Mouse (Mus musculus): ENCODE data around the gene Dok1. TPM values are rescaled to one million over a fixed set of nuclear protein-coding genes. Genes with fewer than 3 reads are reported as not detected.

The Dok1 gene
- total and polyA plus RNA-seq, 2 experiments from 2014 or later, result 1.4 to 3.3 TPM

DNA sequence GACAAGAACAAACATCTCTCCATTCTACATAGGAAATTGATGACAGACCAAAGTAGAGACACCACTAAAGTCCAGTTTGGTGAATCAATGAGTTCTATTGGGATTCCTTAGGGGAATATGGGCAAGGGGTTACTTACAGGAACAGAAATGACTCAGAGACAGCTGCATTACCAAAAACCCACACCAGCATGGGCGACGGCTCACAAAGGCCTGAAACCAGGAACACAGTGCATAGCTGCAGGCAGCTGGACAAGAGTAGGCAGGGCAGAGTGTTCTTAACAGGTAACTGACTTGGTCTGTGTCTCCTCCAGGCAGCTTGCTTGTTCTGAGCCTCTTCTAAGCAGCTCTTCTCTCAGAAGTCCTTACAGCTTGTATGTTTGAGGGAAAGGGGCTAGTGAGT, 17.5 kb downstream of the Dok1 start:
- Histone ChIP-seq H3K27ac (ENCODE audit: low read depth, low read length) (no peak overlapping the region), H3K4me2 (ENCODE audit: low read depth) (no peak overlapping the region), H3K4me3 (ENCODE audit: low read depth, low read length) (no peak overlapping the region), H3K36me3 (ENCODE audit: insufficient read depth) (no peaks in the 10 kb centered on the region), H3K4me1 (ENCODE audit: insufficient read depth) (no peaks in the 10 kb centered on the region), H3K9me3 (ENCODE audit: low read length) (no peaks in the 10 kb centered on the region), H3K9ac (no peak overlapping the region), H3K27me3 (ENCODE audit: insufficient read depth, low read length) (no peaks in the 10 kb centered on the region; the same call in 1 of the 2 replicates)
- no peak for ATAC-seq
- DNase-seq, result no peak
- 93% methylated on average over 2 of the region's 2 CpGs for WGBS
- no peak for TF ChIP-seq CTCF (IDR thresholded peaks at IDR 0.05; ENCODE audit: low read depth)

DNA sequence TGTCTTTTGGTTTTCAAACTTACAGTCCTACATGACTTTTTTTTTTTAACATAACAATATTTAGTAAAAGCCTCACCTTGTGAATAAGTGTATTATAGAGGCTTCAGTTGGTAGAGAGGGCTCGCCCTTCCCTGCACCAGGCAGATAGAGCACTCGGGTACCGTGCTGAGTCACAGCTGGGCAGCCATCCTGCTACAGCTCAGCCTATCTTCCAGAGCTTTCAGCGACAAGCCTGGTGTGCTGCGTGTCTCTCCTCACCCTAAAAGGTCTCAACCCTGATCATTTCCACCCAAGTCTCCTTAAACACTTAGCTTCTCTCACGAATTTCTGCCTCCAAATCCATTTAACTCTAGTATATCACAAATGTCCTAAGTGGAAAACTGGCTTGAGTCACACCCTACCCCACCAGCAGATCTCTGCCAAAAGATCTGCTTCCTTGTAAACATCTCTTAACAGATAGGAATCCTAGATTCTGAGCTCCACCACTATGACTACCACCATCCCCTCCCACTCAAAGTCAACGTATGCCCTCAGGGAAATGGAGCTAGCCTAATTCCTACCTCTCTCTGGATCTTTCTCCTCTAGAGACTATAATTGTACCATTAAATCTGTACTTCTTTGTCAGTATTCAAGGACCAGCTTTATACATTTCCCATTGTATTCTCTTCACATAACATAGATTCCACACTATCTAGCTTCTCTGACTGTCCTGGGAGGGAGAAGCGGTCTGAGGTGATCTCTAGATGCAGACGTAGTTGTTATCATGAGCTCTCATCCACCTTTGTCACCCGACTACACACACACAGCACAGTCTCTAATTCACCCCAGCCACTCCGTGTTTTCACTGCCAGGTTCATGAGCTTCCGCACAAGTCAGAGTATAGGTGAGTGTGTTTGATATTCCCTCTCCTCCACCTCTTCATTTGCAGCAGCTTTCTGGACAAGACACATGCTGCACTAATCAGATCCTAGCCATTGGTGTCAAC, 18.5 kb downstream of the Dok1 start:
- Histone ChIP-seq H3K4me3 (ENCODE audit: low read depth, low read length) (no peak overlapping the region), H3K9me3 (ENCODE audit: low read length) (no peaks in the 10 kb centered on the region), H3K27ac (ENCODE audit: low read depth, low read length) (no peak overlapping the region), H3K9ac (no peak overlapping the region), H3K36me3 (ENCODE audit: insufficient read depth) (no peaks in the 10 kb centered on the region), H3K4me1 (ENCODE audit: insufficient read depth) (no peaks in the 10 kb centered on the region), H3K27me3 (ENCODE audit: insufficient read depth, low read length) (no peaks in the 10 kb centered on the region; the same call in 1 of the 2 replicates), H3K4me2 (ENCODE audit: low read depth) (no peak overlapping the region)
- no peak for ATAC-seq
- no peak for DNase-seq
- TF ChIP-seq CTCF (IDR thresholded peaks at IDR 0.05; ENCODE audit: low read depth), result no peak
- 77% methylated on average over 12 of the region's 12 CpGs for WGBS

- 62% methylated on average over 5 of the region's 5 CpGs for WGBS
- no peaks in the 10 kb centered on the region for H3K36me3 ChIP-seq (ENCODE audit: insufficient read depth)
- H3K4me3 ChIP-seq (ENCODE audit: low read depth, low read length), result no peak overlapping the region
- H3K9ac ChIP-seq, result no peak overlapping the region
- DNase-seq (no peak), ATAC-seq (no peak)
- no peak overlapping the region for H3K27ac ChIP-seq (ENCODE audit: low read depth, low read length)
- H3K27me3 ChIP-seq (ENCODE audit: insufficient read depth, low read length), result no peaks in the 10 kb centered on the region; the same call in 1 of the 2 replicates
- no peaks in the 10 kb centered on the region for H3K9me3 ChIP-seq (ENCODE audit: low read length)
- TF ChIP-seq CTCF (IDR thresholded peaks at IDR 0.05; ENCODE audit: low read depth), result no peak
- no peaks in the 10 kb centered on the region for H3K4me1 ChIP-seq (ENCODE audit: insufficient read depth)
- no peak overlapping the region for H3K4me2 ChIP-seq (ENCODE audit: low read depth)
Measured at GRCm38 (mm10) chr6:83013444-83013843, 19.8 kb downstream of the Dok1 start.

DNA sequence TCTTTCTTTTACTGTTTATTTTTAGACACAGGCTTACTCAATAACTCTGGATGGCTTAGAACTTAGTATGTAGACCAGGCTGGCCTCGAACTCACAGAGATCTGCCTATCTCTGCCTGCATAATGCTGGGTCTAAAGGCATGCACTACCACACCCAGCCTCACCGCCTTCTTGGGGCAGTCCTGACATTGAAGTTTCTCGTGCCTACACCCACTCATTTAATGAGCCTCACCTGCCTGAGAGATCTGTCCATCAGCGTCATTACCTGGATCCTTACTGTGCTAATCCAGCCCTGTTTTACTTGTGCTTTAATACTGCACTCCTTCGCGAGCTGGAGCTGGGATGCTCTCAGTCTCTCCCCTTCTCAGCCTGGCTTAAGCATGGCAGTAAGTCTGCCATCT, 21.5 kb downstream of the Dok1 start:
- H3K9me3 ChIP-seq (ENCODE audit: low read length), result no peaks in the 10 kb centered on the region
- 80% methylated on average over 6 of the region's 6 CpGs for WGBS

GRCm38 (mm10) chr6:83011255-83011654, 22.0 kb downstream of the Dok1 start:
- TF ChIP-seq CTCF (IDR thresholded peaks at IDR 0.05; ENCODE audit: low read depth), result no peak
- no peaks in the 10 kb centered on the region; the same call in 1 of the 2 replicates for H3K27me3 ChIP-seq (ENCODE audit: insufficient read depth, low read length)
- no peaks in the 10 kb centered on the region for H3K36me3 ChIP-seq (ENCODE audit: insufficient read depth)
- no peak overlapping the region for H3K27ac ChIP-seq (ENCODE audit: low read depth, low read length)
- DNase-seq, result no peak
- no peak overlapping the region for H3K4me2 ChIP-seq (ENCODE audit: low read depth)
- no peaks in the 10 kb centered on the region for H3K9me3 ChIP-seq (ENCODE audit: low read length)
- H3K9ac ChIP-seq, result no peak overlapping the region
- H3K4me1 ChIP-seq (ENCODE audit: insufficient read depth), result no peaks in the 10 kb centered on the region
- no peak for ATAC-seq
- H3K4me3 ChIP-seq (ENCODE audit: low read depth, low read length), result no peak overlapping the region
- WGBS, result 86% methylated on average over 7 of the region's 7 CpGs

More for the DNA sequence above, 21.5 kb downstream of the Dok1 start:
- Histone ChIP-seq H3K9ac (no peak overlapping the region), H3K27me3 (ENCODE audit: insufficient read depth, low read length) (no peaks in the 10 kb centered on the region; the same call in 1 of the 2 replicates), H3K4me3 (ENCODE audit: low read depth, low read length) (no peak overlapping the region), H3K27ac (ENCODE audit: low read depth, low read length) (no peak overlapping the region), H3K4me1 (ENCODE audit: insufficient read depth) (no peaks in the 10 kb centered on the region), H3K4me2 (ENCODE audit: low read depth) (no peak overlapping the region), H3K36me3 (ENCODE audit: insufficient read depth) (no peaks in the 10 kb centered on the region)
- no peak for TF ChIP-seq CTCF (IDR thresholded peaks at IDR 0.05; ENCODE audit: low read depth)
- DNase-seq, result no peak
- ATAC-seq, result no peak

- H3K27ac ChIP-seq (ENCODE audit: low read depth, low read length), result no peak overlapping the region
Measured at GRCm38 (mm10) chr6:83010010-83010409, 23.3 kb downstream of the Dok1 start.

DNA sequence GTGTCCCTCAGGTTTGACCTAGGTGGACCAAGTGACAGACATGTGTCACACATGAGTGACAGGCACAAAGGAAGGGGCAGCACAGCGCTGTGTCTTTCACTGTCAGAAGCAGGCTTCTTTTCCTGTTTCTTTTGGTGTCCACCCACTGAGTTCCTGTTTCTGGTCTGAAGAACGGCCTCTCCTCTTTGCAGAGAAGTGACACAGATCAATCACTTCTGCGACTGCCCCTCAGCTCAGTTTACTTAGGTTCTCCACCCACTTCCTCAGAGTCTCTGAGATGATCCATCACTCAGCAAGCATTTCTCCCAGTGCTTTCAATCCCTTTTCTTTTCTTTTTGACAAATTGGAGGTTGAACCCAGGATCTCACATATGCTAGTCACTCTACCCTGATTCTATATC, 24.6 kb downstream of the Dok1 start:
- Histone ChIP-seq H3K4me1 (ENCODE audit: insufficient read depth) (no peaks in the 10 kb centered on the region), H3K4me3 (ENCODE audit: low read depth, low read length) (no peak overlapping the region), H3K9ac (no peak overlapping the region), H3K9me3 (ENCODE audit: low read length) (no peaks in the 10 kb centered on the region), H3K36me3 (ENCODE audit: insufficient read depth) (no peaks in the 10 kb centered on the region), H3K4me2 (ENCODE audit: low read depth) (no peak overlapping the region), H3K27me3 (ENCODE audit: insufficient read depth, low read length) (no peaks in the 10 kb centered on the region; the same call in 1 of the 2 replicates), H3K27ac (ENCODE audit: low read depth, low read length) (no peak overlapping the region)
- WGBS, result 81% methylated on average over 3 of the region's 3 CpGs
- DNase-seq, result no peak
- no peak for ATAC-seq
- no peak for TF ChIP-seq CTCF (IDR thresholded peaks at IDR 0.05; ENCODE audit: low read depth)

More at GRCm38 (mm10) chr6:83010010-83010409, 23.3 kb downstream of the Dok1 start:
- WGBS, result 77% methylated on average over 7 of the region's 7 CpGs
- Histone ChIP-seq H3K9ac (no peak overlapping the region), H3K36me3 (ENCODE audit: insufficient read depth) (no peaks in the 10 kb centered on the region), H3K4me2 (ENCODE audit: low read depth) (no peak overlapping the region), H3K9me3 (ENCODE audit: low read length) (no peaks in the 10 kb centered on the region), H3K27me3 (ENCODE audit: insufficient read depth, low read length) (no peaks in the 10 kb centered on the region; the same call in 1 of the 2 replicates), H3K4me3 (ENCODE audit: low read depth, low read length) (no peak overlapping the region), H3K4me1 (ENCODE audit: insufficient read depth) (no peaks in the 10 kb centered on the region)
- DNase-seq (no peak), ATAC-seq (no peak)
- no peak for TF ChIP-seq CTCF (IDR thresholded peaks at IDR 0.05; ENCODE audit: low read depth)

All from forebrain, postnatal 0 days (tissue).